27 mouse cellular contexts compared by ENCODE assay signal in genomic region chr3:121783020-121783419, GRCm38 (mm10). TPM values are rescaled to one million over a fixed set of nuclear protein-coding genes. Genes with fewer than 3 reads are reported as not detected.
DNase-seq lines count a peak whose midpoint lies in the region; ATAC-seq and TF ChIP-seq lines count a peak whose summit lies in the region.
"Had no signal": no experiment of that assay in that cellular context is flagged by ENCODE, and none has a peak within 500 bp of the region (broad histone marks: within the 10 kb centered on the region; RNA-seq: fewer than 3 reads in every experiment).

No protein-coding gene starts in this region.

- H3K27ac ChIP-seq in lung, postnatal 0 days (ENCODE audit: low read length): 0 out of 2 replicates have a peak overlapping the region, but pooled peaks have one; percentile 6
- H3K27ac ChIP-seq in CH12.LX (ENCODE audit: insufficient read depth, low read depth): no peak overlapping the region
- H3K27ac ChIP-seq: embryonic facial prominence, embryonic 13.5 days; embryonic facial prominence, embryonic 15.5 days; forebrain, embryonic 10.5 days; forebrain, embryonic 13.5 days; forebrain, embryonic 15.5 days had no signal

- TF ChIP-seq CTCF in lung, postnatal 0 days (IDR thresholded peaks at IDR 0.05): no peak
- no peak for TF ChIP-seq CTCF in CH12.LX (conservative IDR thresholded peaks at IDR 0.05 in 1 of 2, IDR thresholded peaks at IDR 0.05 in 1 of 2; ENCODE audit: low read depth in 2 of 2, low read length in 2 of 2)

- no peaks in the 10 kb centered on the region for H3K27me3 ChIP-seq in lung, postnatal 0 days (replicated peaks; ENCODE audit: insufficient read depth, low read length)
- no peaks in the 10 kb centered on the region for H3K27me3 ChIP-seq in CH12.LX (replicated peaks)
- H3K27me3 ChIP-seq: embryonic facial prominence, embryonic 13.5 days; embryonic facial prominence, embryonic 15.5 days; forebrain, embryonic 13.5 days; forebrain, embryonic 15.5 days had no signal

- peak; percentile 72 for TF ChIP-seq EP300 in lung, postnatal 0 days (IDR thresholded peaks at IDR 0.05)
- no peak for TF ChIP-seq EP300 in CH12.LX (IDR thresholded peaks at IDR 0.05; ENCODE audit: low read length)

- H3K79me2 ChIP-seq in CH12.LX (replicated peaks; ENCODE audit: control insufficient read depth, extremely low read depth, insufficient read depth, poor library complexity, severe bottlenecking): no peaks in the 10 kb centered on the region

- 65% methylated on average over 6 of the region's 6 CpGs for WGBS in lung, postnatal 0 days

- dilution Hi-C loops in CH12.LX (cut with MboI; ENCODE audit: extremely low pct_ligation_motif_present, extremely low pct_unique_long_range_greater_than_20kb, low sequenced_read_pairs): no loop called here

- H3K9me3 ChIP-seq in lung, postnatal 0 days (ENCODE audit: low read length): no peaks in the 10 kb centered on the region
- H3K9me3 ChIP-seq in CH12.LX (replicated peaks; ENCODE audit: low read length): no peaks in the 10 kb centered on the region
- H3K9me3 ChIP-seq: embryonic facial prominence, embryonic 13.5 days; embryonic facial prominence, embryonic 15.5 days; forebrain, embryonic 10.5 days; forebrain, embryonic 13.5 days; forebrain, embryonic 15.5 days had no signal

- peak; percentile 23 for DNase-seq in heart, adult 11 months
- no peak for DNase-seq in heart, postnatal 36 days
- peak; percentile 83 for DNase-seq in lung, postnatal 0 days (ENCODE audit: low spot score)
- no peak for DNase-seq in lung, postnatal 4 days
- no peak for DNase-seq in CH12.LX (ENCODE audit: extremely low read depth)
- DNase-seq in lung, postnatal 36 days: peak; percentile 54
- no peak for DNase-seq in embryo, embryonic 10 days (ENCODE audit: low spot score)
- no peak for DNase-seq in thymus, postnatal 10 days (ENCODE audit: low spot score in 2 of 2)
- DNase-seq: adrenal gland, adult 8-10 months; adrenal gland, postnatal 14 days; adrenal gland, postnatal 36 days; B cell, adult 2 months; cerebellum, adult 11-12 months; cerebellum, adult 2 months; cerebellum, adult 9-10 months; cerebellum, postnatal 10 days; cerebellum, postnatal 25 days; embryo, embryonic 11 days; forebrain, postnatal 0 days had no signal

- intact Hi-C loops in heart, postnatal 36 days (cut with DNase I): no loop called here

- in situ Hi-C loops in CH12.LX (cut with MboI; ENCODE audit: low pct_ligation_motif_present, low pct_unique_long_range_greater_than_20kb, low sequenced_read_pairs): no loop called here

- H3K4me3 ChIP-seq in lung, postnatal 0 days (ENCODE audit: low read depth, low read length): no peak overlapping the region
- peak overlapping the region in 1 of 3 experiments; percentile 30 for H3K4me3 ChIP-seq in CH12.LX (replicated peaks in 1 of 3; ENCODE audit: low read depth in 2 of 3, low read length in 2 of 3, poor library complexity in 1 of 3)
- H3K4me3 ChIP-seq: embryonic facial prominence, embryonic 13.5 days; embryonic facial prominence, embryonic 15.5 days; erythroblast, embryonic 14.5 days; forebrain, embryonic 10.5 days; forebrain, embryonic 13.5 days; forebrain, embryonic 15.5 days had no signal

- TF ChIP-seq POLR2A in CH12.LX (IDR thresholded peaks at IDR 0.05; ENCODE audit: low read depth, low read length): no peak

- no peak overlapping the region for H3K4me2 ChIP-seq in lung, postnatal 0 days (replicated peaks; ENCODE audit: low read depth, low read length)
- H3K4me2 ChIP-seq in CH12.LX (ENCODE audit: insufficient read depth, low read depth, poor library complexity, severe bottlenecking): no peak overlapping the region
- H3K4me2 ChIP-seq: embryonic facial prominence, embryonic 13.5 days; embryonic facial prominence, embryonic 15.5 days; forebrain, embryonic 13.5 days; forebrain, embryonic 15.5 days had no signal

- no peak for TF ChIP-seq RAD21 in CH12.LX (IDR thresholded peaks at IDR 0.05; ENCODE audit: low read depth, low read length)

- H3K36me3 ChIP-seq in lung, postnatal 0 days (ENCODE audit: insufficient read depth, low read length): 0 out of 2 replicates have a peak, but pooled peaks cover 3% of the 10 kb centered on the region
- peaks cover 28 to 50% of the 10 kb centered on the region in 2 experiments for H3K36me3 ChIP-seq in CH12.LX (replicated peaks in 1 of 2; ENCODE audit: control insufficient read depth in 1 of 2, insufficient read depth in 1 of 2, low read length in 1 of 2)

- no peak overlapping the region for H3K9ac ChIP-seq in lung, postnatal 0 days (replicated peaks; ENCODE audit: low read depth)
- H3K9ac ChIP-seq in CH12.LX (ENCODE audit: insufficient read depth, low read depth): no peak overlapping the region
- H3K9ac ChIP-seq: embryonic facial prominence, embryonic 13.5 days; embryonic facial prominence, embryonic 15.5 days; forebrain, embryonic 13.5 days; forebrain, embryonic 15.5 days; forebrain, postnatal 0 days had no signal

- no peaks in the 10 kb centered on the region for H3K4me1 ChIP-seq in lung, postnatal 0 days (ENCODE audit: insufficient read depth, low read depth, low read length)
- peaks cover 5 to 18% of the 10 kb centered on the region in 2 experiments for H3K4me1 ChIP-seq in CH12.LX (ENCODE audit: control insufficient read depth in 1 of 2, insufficient read depth in 2 of 2)
- H3K4me1 ChIP-seq: forebrain, embryonic 10.5 days; forebrain, embryonic 13.5 days; forebrain, embryonic 15.5 days had no signal

- peak; percentile 89 for ATAC-seq in lung, postnatal 0 days
- ATAC-seq: CD4-positive, CD25-positive, alpha-beta regulatory T cell, adult 4 months; forebrain, embryonic 13.5 days; forebrain, embryonic 15.5 days; forebrain, postnatal 0 days had no signal

TF ChIP-seq in CH12.LX, 34 proteins besides CTCF, POLR2A, EP300 and RAD21:
- TF ChIP-seq BHLHE40 (IDR thresholded peaks at IDR 0.05; ENCODE audit: low read depth, low read length) (peak; percentile 30; the same call in 1 of the 2 replicates), ETS1 (conservative IDR thresholded peaks at IDR 0.05; ENCODE audit: low read depth, low read length) (no peak)

RNA-seq across cellular contexts. Expression of gene Abcd3, which starts 32.1 kb away (rescaled TPM):
- 10 to 100 TPM; 94.6 to 98.6 TPM for total RNA-seq in heart, postnatal 36 days (2021)
- polyA plus RNA-seq in lung, postnatal 0 days (2015; fragmentation: Nextera tagmentation; extraction: Ambion mirVana): 94.1 and 100 TPM in 2 replicates
- 52.3 and 65.9 TPM in 2 replicates for total RNA-seq in CH12.LX (2012; rRNA removed)
- 53.5 and 56.5 TPM in 2 replicates for total RNA-seq in CH12.LX (2014; rRNA removed)
- polyA plus RNA-seq in CH12.LX (2012; ENCODE audit: insufficient read length, low read depth): 53.8 and 54.1 TPM in 2 replicates

RNA-seq across cellular contexts. Expression of gene F3, which starts 59.7 kb away (rescaled TPM):
- 10 to 100 TPM; 23.7 to 30.5 TPM for total RNA-seq in heart, postnatal 36 days (2021)
- 99.3 and 129 TPM in 2 replicates for polyA plus RNA-seq in lung, postnatal 0 days (2015; fragmentation: Nextera tagmentation; extraction: Ambion mirVana)
- total RNA-seq in CH12.LX (2012; rRNA removed): 0.34 and 0.55 TPM in 2 replicates
- 0.46 and 0.86 TPM in 2 replicates for total RNA-seq in CH12.LX (2014; rRNA removed)
- polyA plus RNA-seq in CH12.LX (2012; ENCODE audit: insufficient read length, low read depth): 0.73 and 0.86 TPM in 2 replicates
- total RNA-seq: MEL had no signal
- polyA plus RNA-seq: CD4-positive, CD25-positive, alpha-beta regulatory T cell, adult 4 months; erythroblast, embryonic 14.5 days had no signal

Comparison
In these comparisons a context has a peak if more than half of its experiments do, and no peak if none do; other contexts are left out.
1. DNase-seq: peak in heart, adult 11 months (single experiment), lung, postnatal 0 days (single experiment) and lung, postnatal 36 days (single experiment); none in heart, postnatal 36 days (0 of 2), lung, postnatal 4 days (0 of 2), CH12.LX (single experiment), embryo, embryonic 10 days (single experiment) and thymus, postnatal 10 days (0 of 2).
2. RNA of gene F3, which starts 59.7 kb away (total RNA-seq): 23.7 to 30.5 TPM in heart, postnatal 36 days; 0.34 to 0.86 TPM in CH12.LX; every median in the first group is over 10 times any median in the second.